Mouse (Mus musculus): Measurements from ENCODE around the gene Tpgs1. TPM values are rescaled to one million over a fixed set of nuclear protein-coding genes. Genes with fewer than 3 reads are reported as not detected.

The Tpgs1 gene
- polyA plus RNA-seq, 2 experiments from 2014 or later: 22.5 to 32.9 TPM

DNA sequence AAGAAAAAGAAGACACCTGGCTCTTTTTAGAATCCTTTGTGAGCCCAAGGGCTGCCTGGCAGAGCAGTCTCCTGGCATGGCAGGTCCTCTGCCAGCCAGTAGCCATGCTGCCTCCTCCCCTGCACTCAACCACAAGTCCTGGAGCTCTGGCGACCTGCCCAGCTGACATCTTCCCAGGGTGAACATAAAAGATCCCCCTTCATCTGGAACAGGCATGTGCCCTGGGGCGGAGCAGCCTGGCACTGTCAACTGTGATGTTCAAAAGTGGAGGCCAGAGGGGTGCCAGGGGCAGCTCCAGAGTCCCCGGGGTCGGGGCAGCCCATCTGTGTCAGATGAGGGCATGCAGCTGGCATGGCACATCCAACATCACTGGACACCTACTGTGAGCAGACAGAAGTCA, 45.8 kb downstream of the Tpgs1 start:
- no peak for ATAC-seq

- ATAC-seq: no peak
These were observed 47.3 kb downstream of the Tpgs1 start, which contains the start of gene Hcn2 for GRCm38 (mm10) chr10:79716254-79716987. TSS of gene Hcn2 (plus strand) at chr10:79716634.

GRCm38 (mm10) chr10:79716988-79717355, 47.8 kb downstream of the Tpgs1 start:
- no peak for ATAC-seq

DNA sequence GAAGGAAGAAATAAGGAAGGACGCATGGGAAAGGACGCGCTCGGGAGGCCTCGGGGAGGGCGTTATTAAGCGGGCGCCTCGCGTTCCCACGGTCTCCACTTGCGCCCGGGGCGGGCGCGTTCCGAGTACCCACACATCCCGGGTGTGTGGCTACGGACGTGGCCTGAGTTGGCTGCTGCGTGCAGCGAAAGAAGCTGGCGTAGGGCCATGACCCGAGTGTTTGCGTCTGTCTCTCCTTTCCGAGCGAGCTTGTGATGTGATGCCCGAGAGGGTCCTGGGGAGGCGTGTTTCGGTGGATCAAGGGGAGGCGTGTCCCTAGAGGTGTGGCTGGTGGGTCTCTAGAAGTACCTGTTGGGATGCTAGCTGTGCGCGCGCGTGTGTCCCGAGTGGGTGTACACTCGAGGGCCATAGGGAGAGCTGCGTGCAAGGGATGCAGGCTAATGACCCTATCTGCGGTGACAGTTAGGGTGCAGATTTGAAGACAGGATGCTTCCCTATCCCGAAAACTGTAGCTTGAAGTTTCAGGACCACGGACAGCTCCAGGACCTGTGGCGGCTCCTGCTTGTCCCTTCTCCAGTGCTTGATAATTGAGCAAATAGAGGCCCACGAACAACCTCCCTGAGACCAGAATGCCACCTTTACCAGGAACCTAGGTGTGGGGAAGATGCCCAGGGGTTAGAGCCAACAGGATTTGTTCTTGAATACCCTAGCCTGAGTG, 48.6 kb downstream of the Tpgs1 start:
- no peak for ATAC-seq

GRCm38 (mm10) chr10:79721089-79721488, 51.9 kb downstream of the Tpgs1 start:
- ATAC-seq: no peak

GRCm38 (mm10) chr10:79723047-79723446, 53.9 kb downstream of the Tpgs1 start:
- ATAC-seq: no peak

DNA sequence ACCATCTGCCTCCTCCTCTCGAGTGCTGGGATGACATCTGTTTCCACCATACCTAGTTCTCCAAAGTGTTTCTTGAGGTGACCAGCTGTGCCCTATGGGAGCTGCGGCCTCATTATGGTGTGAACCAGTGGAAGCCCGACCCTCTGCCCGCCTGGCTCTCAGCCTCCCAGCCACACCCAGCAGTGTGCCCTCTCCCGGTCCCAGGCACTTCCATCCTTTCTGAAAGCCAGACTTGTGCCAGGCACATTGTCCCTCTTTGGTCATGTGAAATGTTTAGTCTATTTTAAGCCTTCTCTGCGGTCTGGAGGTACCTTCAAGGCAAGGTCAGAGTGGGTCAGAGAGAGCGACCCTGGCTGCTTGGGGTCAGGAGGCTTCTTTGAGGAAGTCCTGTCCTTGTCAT, 54.5 kb downstream of the Tpgs1 start:
- ATAC-seq: no peak

Other genes starting within 250 kb of the Tpgs1 start
- gene Vmn2r83, start 200.6 kb upstream of the Tpgs1 start, polyA plus RNA-seq (2017; shearing (Covaris generic)): not detected
- 1 to 10 TPM; 2.7 to 4.7 TPM for gene Plpp2, start 135.6 kb upstream of the Tpgs1 start, polyA plus RNA-seq (2017; shearing (Covaris generic))
- 10 to 100 TPM; 12.0 to 15.0 TPM for gene Mier2, start 114.2 kb upstream of the Tpgs1 start, polyA plus RNA-seq (2017; shearing (Covaris generic))
- not detected for gene Theg, start 82.0 kb upstream of the Tpgs1 start, polyA plus RNA-seq (2017; shearing (Covaris generic))
- gene C2cd4c, start 55.3 kb upstream of the Tpgs1 start, polyA plus RNA-seq (2017; shearing (Covaris generic)): not detected
- gene Shc2, start 31.5 kb upstream of the Tpgs1 start, polyA plus RNA-seq (2017; shearing (Covaris generic)): not detected
- gene Odf3l2, start 23.6 kb upstream of the Tpgs1 start, polyA plus RNA-seq (2017; shearing (Covaris generic)): not detected
- gene Madcam1, start 4.8 kb upstream of the Tpgs1 start, polyA plus RNA-seq (2017; shearing (Covaris generic)): under 1 TPM in 1 of 2 experiments, not detected in 1; 0.60 TPM
- gene Cdc34, start 12.8 kb downstream of the Tpgs1 start, polyA plus RNA-seq (2017; shearing (Covaris generic)): 10 to 100 TPM; 17.4 to 27.5 TPM
- under 1 TPM; 0.52 to 0.62 TPM for gene Gzmm, start 19.7 kb downstream of the Tpgs1 start, polyA plus RNA-seq (2017; shearing (Covaris generic))
- gene Bsg, start 35.1 kb downstream of the Tpgs1 start, polyA plus RNA-seq (2017; shearing (Covaris generic)): 100 to 1,000 TPM; 135 to 157 TPM
- not detected for gene Hcn2, start 47.3 kb downstream of the Tpgs1 start, polyA plus RNA-seq (2017; shearing (Covaris generic))
- 10 to 100 TPM; 13.6 to 21.4 TPM for gene Polrmt, start 77.2 kb downstream of the Tpgs1 start, polyA plus RNA-seq (2017; shearing (Covaris generic))
- gene Fgf22, start 85.7 kb downstream of the Tpgs1 start, polyA plus RNA-seq (2017; shearing (Covaris generic)): not detected
- 1 to 10 TPM; 3.9 to 4.4 TPM for gene Rnf126, start 97.6 kb downstream of the Tpgs1 start, polyA plus RNA-seq (2017; shearing (Covaris generic))
- under 1 TPM in 1 of 2 experiments, not detected in 1; 0.86 TPM for gene Fstl3, start 107.9 kb downstream of the Tpgs1 start, polyA plus RNA-seq (2017; shearing (Covaris generic))
- 1 to 10 TPM in 1 of 2 experiments, under 1 TPM in 1; 0.76 to 1.1 TPM for gene Prss57, start 121.6 kb downstream of the Tpgs1 start, polyA plus RNA-seq (2017; shearing (Covaris generic))
- under 1 TPM; 0.55 to 0.95 TPM for gene Palm, start 124.2 kb downstream of the Tpgs1 start, polyA plus RNA-seq (2017; shearing (Covaris generic))
- gene Misp, start 151.6 kb downstream of the Tpgs1 start, polyA plus RNA-seq (2017; shearing (Covaris generic)): not detected
- gene Ptbp1, start 185.1 kb downstream of the Tpgs1 start, polyA plus RNA-seq (2017; shearing (Covaris generic)): 100 to 1,000 TPM in 1 of 2 experiments, 10 to 100 TPM in 1; 94.0 to 159 TPM
- not detected for gene Prtn3, start 205.1 kb downstream of the Tpgs1 start, polyA plus RNA-seq (2017; shearing (Covaris generic))
- gene Plppr3, start 205.3 kb downstream of the Tpgs1 start, polyA plus RNA-seq (2017; shearing (Covaris generic)): 1 to 10 TPM; 1.6 to 2.1 TPM
- gene Elane, start 216.9 kb downstream of the Tpgs1 start, polyA plus RNA-seq (2017; shearing (Covaris generic)): not detected
- gene Cfd, start 221.5 kb downstream of the Tpgs1 start, polyA plus RNA-seq (2017; shearing (Covaris generic)): not detected
- 10 to 100 TPM in 1 of 2 experiments, 1 to 10 TPM in 1; 6.7 to 10.5 TPM for gene Med16, start 239.6 kb downstream of the Tpgs1 start, polyA plus RNA-seq (2017; shearing (Covaris generic))
- gene Gm26602, start 241.5 kb downstream of the Tpgs1 start, polyA plus RNA-seq (2017; shearing (Covaris generic)): not detected
- under 1 TPM in 1 of 2 experiments, not detected in 1; 0.22 TPM for gene Kiss1r, start 247.6 kb downstream of the Tpgs1 start, polyA plus RNA-seq (2017; shearing (Covaris generic))

Measured in activated CD4-positive, CD25-positive, alpha-beta regulatory T cell, adult 4 months (primary cell).